Mouse (Mus musculus): ENCODE results near the gene Mapk10. TPM values are rescaled to one million over a fixed set of nuclear protein-coding genes. Genes with fewer than 3 reads are reported as not detected.

Mapk10 gene
- polyA plus RNA-seq, 1 experiment from 2014 or later = 61.3 TPM

- Histone ChIP-seq H3K9ac (ENCODE audit: low read length) (no peak overlapping the region), H3K27me3 (replicated peaks; ENCODE audit: control insufficient read depth, insufficient read depth, low read length) (no peaks in the 10 kb centered on the region), H3K4me2 (ENCODE audit: low read length) (no peak overlapping the region), H3K4me3 (ENCODE audit: low read depth, low read length) (no peak overlapping the region), H3K36me3 (ENCODE audit: control insufficient read depth, insufficient read depth, low read length) (no peaks in the 10 kb centered on the region), H3K27ac (ENCODE audit: low read depth, low read length) (no peak overlapping the region), H3K4me1 (ENCODE audit: control insufficient read depth, insufficient read depth, low read length) (no peaks in the 10 kb centered on the region), H3K9me3 (replicated peaks; ENCODE audit: control insufficient read depth, low read length) (no peaks in the 10 kb centered on the region)
- ATAC-seq (no peak), DNase-seq (ENCODE audit: low spot score) (peak; percentile 41)
- 69% methylated on average over 10 of the region's 10 CpGs for WGBS
These were observed 105.4 kb downstream of the Mapk10 start for GRCm38 (mm10) chr5:103105441-103106414.

GRCm38 (mm10) chr5:103104082-103104481, 107.1 kb downstream of the Mapk10 start:
- 81% methylated on average over 5 of the region's 5 CpGs for WGBS
- Histone ChIP-seq H3K27ac (ENCODE audit: low read depth, low read length) (no peak overlapping the region), H3K4me3 (ENCODE audit: low read depth, low read length) (no peak overlapping the region), H3K27me3 (replicated peaks; ENCODE audit: control insufficient read depth, insufficient read depth, low read length) (no peaks in the 10 kb centered on the region), H3K9me3 (replicated peaks; ENCODE audit: control insufficient read depth, low read length) (no peaks in the 10 kb centered on the region), H3K4me1 (ENCODE audit: control insufficient read depth, insufficient read depth, low read length) (no peaks in the 10 kb centered on the region), H3K4me2 (ENCODE audit: low read length) (no peak overlapping the region), H3K36me3 (ENCODE audit: control insufficient read depth, insufficient read depth, low read length) (no peaks in the 10 kb centered on the region), H3K9ac (ENCODE audit: low read length) (no peak overlapping the region)
- DNase-seq (ENCODE audit: low spot score) (no peak), ATAC-seq (no peak)

GRCm38 (mm10) chr5:103102876-103103393, 108.2 kb downstream of the Mapk10 start:
- H3K4me2 ChIP-seq (ENCODE audit: low read length) = no peak overlapping the region
- no peak for DNase-seq (ENCODE audit: low spot score)
- 74% methylated on average over 5 of the region's 5 CpGs for WGBS
- H3K9me3 ChIP-seq (replicated peaks; ENCODE audit: control insufficient read depth, low read length) = no peaks in the 10 kb centered on the region
- no peaks in the 10 kb centered on the region for H3K36me3 ChIP-seq (ENCODE audit: control insufficient read depth, insufficient read depth, low read length)
- H3K4me1 ChIP-seq (ENCODE audit: control insufficient read depth, insufficient read depth, low read length) = no peaks in the 10 kb centered on the region
- no peaks in the 10 kb centered on the region for H3K27me3 ChIP-seq (replicated peaks; ENCODE audit: control insufficient read depth, insufficient read depth, low read length)
- H3K4me3 ChIP-seq (ENCODE audit: low read depth, low read length) = no peak overlapping the region
- ATAC-seq = no peak
- H3K9ac ChIP-seq (ENCODE audit: low read length) = no peak overlapping the region
- H3K27ac ChIP-seq (ENCODE audit: low read depth, low read length) = no peak overlapping the region

- no peak for DNase-seq (ENCODE audit: low spot score)
- Histone ChIP-seq H3K4me2 (ENCODE audit: low read length) (no peak overlapping the region), H3K9me3 (replicated peaks; ENCODE audit: control insufficient read depth, low read length) (no peaks in the 10 kb centered on the region), H3K4me3 (ENCODE audit: low read depth, low read length) (no peak overlapping the region), H3K36me3 (ENCODE audit: control insufficient read depth, insufficient read depth, low read length) (no peaks in the 10 kb centered on the region), H3K9ac (ENCODE audit: low read length) (no peak overlapping the region), H3K27me3 (replicated peaks; ENCODE audit: control insufficient read depth, insufficient read depth, low read length) (no peaks in the 10 kb centered on the region), H3K27ac (ENCODE audit: low read depth, low read length) (no peak overlapping the region), H3K4me1 (ENCODE audit: control insufficient read depth, insufficient read depth, low read length) (no peaks in the 10 kb centered on the region)
- no peak for ATAC-seq
- 77% methylated on average over 1 of the region's 1 CpGs for WGBS
These were observed 109.0 kb downstream of the Mapk10 start for GRCm38 (mm10) chr5:103102176-103102575.

- Histone ChIP-seq H3K9ac (ENCODE audit: low read length) (no peak overlapping the region), H3K4me2 (ENCODE audit: low read length) (no peak overlapping the region), H3K27ac (ENCODE audit: low read depth, low read length) (no peak overlapping the region), H3K36me3 (ENCODE audit: control insufficient read depth, insufficient read depth, low read length) (no peaks in the 10 kb centered on the region), H3K4me1 (ENCODE audit: control insufficient read depth, insufficient read depth, low read length) (no peaks in the 10 kb centered on the region), H3K27me3 (replicated peaks; ENCODE audit: control insufficient read depth, insufficient read depth, low read length) (no peaks in the 10 kb centered on the region), H3K9me3 (replicated peaks; ENCODE audit: control insufficient read depth, low read length) (no peaks in the 10 kb centered on the region), H3K4me3 (ENCODE audit: low read depth, low read length) (no peak overlapping the region)
- WGBS = 95% methylated on average over 2 of the region's 2 CpGs
- no peak for ATAC-seq
- no peak for DNase-seq (ENCODE audit: low spot score)
These were observed 117.0 kb downstream of the Mapk10 start for GRCm38 (mm10) chr5:103094166-103094565.

GRCm38 (mm10) chr5:103085844-103086243, 125.3 kb downstream of the Mapk10 start:
- Histone ChIP-seq H3K9ac (ENCODE audit: low read length) (no peak overlapping the region), H3K27me3 (replicated peaks; ENCODE audit: control insufficient read depth, insufficient read depth, low read length) (no peaks in the 10 kb centered on the region), H3K4me1 (ENCODE audit: control insufficient read depth, insufficient read depth, low read length) (no peaks in the 10 kb centered on the region), H3K36me3 (ENCODE audit: control insufficient read depth, insufficient read depth, low read length) (no peaks in the 10 kb centered on the region), H3K4me3 (ENCODE audit: low read depth, low read length) (no peak overlapping the region), H3K4me2 (ENCODE audit: low read length) (no peak overlapping the region), H3K9me3 (replicated peaks; ENCODE audit: control insufficient read depth, low read length) (no peaks in the 10 kb centered on the region), H3K27ac (ENCODE audit: low read depth, low read length) (no peak overlapping the region)
- DNase-seq (ENCODE audit: low spot score) = peak; percentile 26
- ATAC-seq = no peak
- 77% methylated on average over 2 of the region's 2 CpGs for WGBS

GRCm38 (mm10) chr5:103075451-103075850, 135.7 kb downstream of the Mapk10 start:
- WGBS = 61% methylated on average over 8 of the region's 8 CpGs
- DNase-seq (ENCODE audit: low spot score) (no peak), ATAC-seq (no peak)
- H3K36me3 ChIP-seq (ENCODE audit: control insufficient read depth, insufficient read depth, low read length) = no peaks in the 10 kb centered on the region
- no peak overlapping the region for H3K27ac ChIP-seq (ENCODE audit: low read depth, low read length)
- no peaks in the 10 kb centered on the region for H3K27me3 ChIP-seq (replicated peaks; ENCODE audit: control insufficient read depth, insufficient read depth, low read length)
- H3K4me1 ChIP-seq (ENCODE audit: control insufficient read depth, insufficient read depth, low read length) = no peaks in the 10 kb centered on the region
- H3K4me3 ChIP-seq (ENCODE audit: low read depth, low read length) = no peak overlapping the region
- no peak overlapping the region for H3K4me2 ChIP-seq (ENCODE audit: low read length)
- H3K9me3 ChIP-seq (replicated peaks; ENCODE audit: control insufficient read depth, low read length) = no peaks in the 10 kb centered on the region
- H3K9ac ChIP-seq (ENCODE audit: low read length) = no peak overlapping the region

- Histone ChIP-seq H3K4me1 (ENCODE audit: control insufficient read depth, insufficient read depth, low read length) (no peaks in the 10 kb centered on the region), H3K27me3 (replicated peaks; ENCODE audit: control insufficient read depth, insufficient read depth, low read length) (no peaks in the 10 kb centered on the region), H3K27ac (ENCODE audit: low read depth, low read length) (no peak overlapping the region), H3K9me3 (replicated peaks; ENCODE audit: control insufficient read depth, low read length) (no peaks in the 10 kb centered on the region), H3K9ac (ENCODE audit: low read length) (no peak overlapping the region), H3K4me3 (ENCODE audit: low read depth, low read length) (no peak overlapping the region), H3K4me2 (ENCODE audit: low read length) (no peak overlapping the region), H3K36me3 (ENCODE audit: control insufficient read depth, insufficient read depth, low read length) (no peaks in the 10 kb centered on the region)
- WGBS = 44% methylated on average over 6 of the region's 6 CpGs
- DNase-seq (ENCODE audit: low spot score) (no peak), ATAC-seq (no peak)
These were observed 138.8 kb downstream of the Mapk10 start for GRCm38 (mm10) chr5:103072200-103072825.

Data from forebrain, embryonic 14.5 days (tissue).